Mouse (Mus musculus) CH12.LX (cell line): ENCODE data around the gene Cdh23.

Source experiments
- BHLHE40 ChIP-seq: IDR thresholded peaks from 2 replicates; pipeline ENCODE4 v1.6.1; 2011; ENCODE audit warnings: mild to moderate bottlenecking, low read depth, low read length, improper control_type of control experiment
- CTCF ChIP-seq, 2 experiments: IDR thresholded peaks in 1 of 2; conservative IDR thresholded peaks in 1 of 2; 2 replicates each; pipeline ENCODE4 v1.5.1; 2011 to 2012; ENCODE audit warnings: low read depth in 2 of 2, low read length in 2 of 2, improper control_type of control experiment in 1 of 2, inconsistent platforms in 1 of 2, mild to moderate bottlenecking in 1 of 2, moderate library complexity in 1 of 2
- ETS1 ChIP-seq: conservative IDR thresholded peaks from 2 replicates; pipeline ENCODE4 v1.6.1; 2012; ENCODE audit warnings: low read depth, mild to moderate bottlenecking, inconsistent platforms, low read length, improper control_type of control experiment, moderate library complexity
- HCFC1 ChIP-seq: IDR thresholded peaks from 2 replicates; pipeline ENCODE4 v1.6.1; 2012; ENCODE audit warnings: low read depth, mild to moderate bottlenecking, inconsistent platforms, low read length, improper control_type of control experiment
- MAFK ChIP-seq: IDR thresholded peaks from 2 replicates; pipeline ENCODE4 v1.6.1; 2011; ENCODE audit warnings: low read length, improper control_type of control experiment; ENCODE audit not compliant: insufficient replicate concordance
- MAZ ChIP-seq: IDR thresholded peaks from 2 replicates; pipeline ENCODE4 v1.6.1; 2012; ENCODE audit warnings: low read depth, mild to moderate bottlenecking, inconsistent platforms, low read length, improper control_type of control experiment, moderate library complexity
- POLR2A ChIP-seq: IDR thresholded peaks from 2 replicates; pipeline ENCODE4 v1.6.1; 2011; ENCODE audit warnings: low read depth, mild to moderate bottlenecking, improper control_type of control experiment, low read length
- POLR2AphosphoS2 ChIP-seq: IDR thresholded peaks from 2 replicates; pipeline ENCODE4 v1.6.1; 2011; ENCODE audit warnings: low read depth, low read length, improper control_type of control experiment
- RAD21 ChIP-seq: IDR thresholded peaks from 2 replicates; pipeline ENCODE4 v1.6.1; 2011; ENCODE audit warnings: low read depth, mild to moderate bottlenecking, low read length, improper control_type of control experiment, moderate library complexity
- SMC3 ChIP-seq: IDR thresholded peaks from 2 replicates; pipeline ENCODE4 v1.6.1; 2011; ENCODE audit warnings: low read depth, low read length, improper control_type of control experiment
- USF2 ChIP-seq: conservative IDR thresholded peaks from 2 replicates; pipeline ENCODE4 v1.6.1; 2011; ENCODE audit warnings: low read depth, low read length, improper control_type of control experiment
- ZC3H11A ChIP-seq: IDR thresholded peaks from 2 replicates; pipeline ENCODE4 v1.6.1; 2012; ENCODE audit warnings: low read depth, mild to moderate bottlenecking, inconsistent platforms, low read length, improper control_type of control experiment
- ZMIZ1 ChIP-seq: IDR thresholded peaks from 2 replicates; pipeline ENCODE4 v1.6.1; 2012; ENCODE audit warnings: low read depth, mild to moderate bottlenecking, inconsistent platforms, low read length, improper control_type of control experiment

- no peak for TF ChIP-seq HCFC1
- no peak for TF ChIP-seq POLR2AphosphoS2
- no peak for TF ChIP-seq CTCF (conservative IDR thresholded peaks at IDR 0.05 in 1 of 2, IDR thresholded peaks at IDR 0.05 in 1 of 2; ENCODE audit: low read depth in 2 of 2, low read length in 2 of 2)
- TF ChIP-seq SMC3, result no peak
- TF ChIP-seq RAD21, result no peak
- no peak for TF ChIP-seq ZC3H11A
- TF ChIP-seq POLR2A, result no peak
- TF ChIP-seq MAZ, result peak; percentile 70; the same call in 1 of the 2 replicates
- TF ChIP-seq ZMIZ1, result no peak
- no peak for TF ChIP-seq BHLHE40
- no peak for TF ChIP-seq USF2
- TF ChIP-seq MAFK, result no peak
- no peak; the same call in 1 of the 2 replicates for TF ChIP-seq ETS1
These were observed 346.0 kb downstream of the Cdh23 start for GRCm38 (mm10) chr10:60350077-60350804.
